Mouse (Mus musculus) myocyte (in vitro differentiated cells): ENCODE measurements around the gene Flad1.

ENCODE experiments used
- CEBPB ChIP-seq: IDR thresholded peaks from 2 replicates; pipeline ENCODE4 v1.6.1; 2011; ENCODE audit warnings: mild to moderate bottlenecking, moderate library complexity; ENCODE audit not compliant: poor library complexity, insufficient read depth, severe bottlenecking
- MAX ChIP-seq: IDR thresholded peaks from one replicate; pipeline ENCODE4 v1.6.1; 2011; ENCODE audit warnings: low read depth, mild to moderate bottlenecking, control low read depth
- MYOD1 ChIP-seq, 3 experiments: IDR thresholded peaks; one replicate each; pipeline ENCODE4 v1.6.1; 2011; ENCODE audit warnings: control low read depth in 2 of 3, low read depth in 2 of 3, mild to moderate bottlenecking in 2 of 3, moderate library complexity in 1 of 3; ENCODE audit not compliant: insufficient read length in 2 of 3, control insufficient read depth in 1 of 3
- MYOG ChIP-seq, 3 experiments: IDR thresholded peaks; one replicate each; pipeline ENCODE4 v1.6.1; 2011; ENCODE audit warnings: control low read depth in 2 of 3, low read depth in 2 of 3, mild to moderate bottlenecking in 2 of 3; ENCODE audit not compliant: insufficient read length in 2 of 3, control insufficient read depth in 1 of 3, insufficient read depth in 1 of 3
- POLR2A ChIP-seq: IDR thresholded peaks from one replicate; pipeline ENCODE4 v1.6.1; 2011; ENCODE audit warnings: low read depth, mild to moderate bottlenecking, control low read depth, moderate library complexity; ENCODE audit not compliant: insufficient read length
- POLR2AphosphoS2 ChIP-seq: IDR thresholded peaks from one replicate; pipeline ENCODE4 v1.6.1; 2011; ENCODE audit warnings: low read depth, control low read depth; ENCODE audit not compliant: insufficient read length
- REST ChIP-seq: IDR thresholded peaks from one replicate; pipeline ENCODE4 v1.6.1; 2011; ENCODE audit warnings: mild to moderate bottlenecking, control low read depth, moderate library complexity; ENCODE audit not compliant: insufficient read depth, insufficient read length
- SRF ChIP-seq: IDR thresholded peaks from one replicate; pipeline ENCODE4 v1.6.1; 2011; ENCODE audit warnings: low read depth; ENCODE audit not compliant: control insufficient read depth, insufficient read length
- TCF12 ChIP-seq: IDR thresholded peaks from one replicate; pipeline ENCODE4 v1.6.1; 2011; ENCODE audit warnings: mild to moderate bottlenecking, control low read depth; ENCODE audit not compliant: poor library complexity, insufficient read depth, severe bottlenecking
- USF1 ChIP-seq: IDR thresholded peaks from one replicate; pipeline ENCODE4 v1.6.1; 2011; ENCODE audit warnings: low read depth, mild to moderate bottlenecking, control low read depth, moderate library complexity

DNA sequence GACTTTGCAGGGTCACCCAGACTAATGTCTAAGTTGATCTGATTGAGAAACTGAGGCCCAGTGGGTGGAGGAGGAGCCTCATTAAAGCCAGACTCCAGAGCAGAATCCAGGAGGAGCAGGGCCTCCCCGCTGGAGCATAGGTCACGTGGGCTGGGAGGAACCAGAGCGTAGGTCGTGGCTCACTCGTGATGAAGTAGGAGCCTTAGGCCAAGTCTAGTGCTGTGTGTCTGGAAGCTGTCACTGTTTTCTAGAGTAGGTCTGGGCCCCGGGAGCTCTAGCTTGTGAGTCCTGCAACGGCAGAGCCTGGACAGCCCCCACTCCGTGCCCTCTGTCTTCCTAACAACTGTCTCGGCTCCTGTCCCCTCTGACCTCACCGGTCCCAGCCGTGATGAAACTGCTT is 44.3 kb downstream of the Flad1 start:
- TF ChIP-seq USF1 (no peak), POLR2A (no peak), REST (no peak), MYOG (IDR thresholded peaks at IDR 0.05; ENCODE audit: control insufficient read depth in 1 of 3, insufficient read depth in 1 of 3, insufficient read length in 2 of 3, low read depth in 2 of 3) (no peak), POLR2AphosphoS2 (no peak), SRF (no peak), CEBPB (no peak), MAX (no peak), MYOD1 (IDR thresholded peaks at IDR 0.05; ENCODE audit: control insufficient read depth in 1 of 3, insufficient read length in 2 of 3, low read depth in 2 of 3) (no peak), TCF12 (no peak)
